Mouse (Mus musculus) T-cell, adult 2 months (primary cell): ENCODE data around the gene B4galt3.
"Not testable (repeated sequence)": the region's sequence is repeated elsewhere in the genome, so short reads cannot be mapped to it uniquely, and the experiment has no call there.

ENCODE experiments used
- DNase-seq: peaks from one replicate; pipeline ENCODE4 v3.0.0; 2022; ENCODE audit warnings: low spot score

B4galt3 gene

DNA sequence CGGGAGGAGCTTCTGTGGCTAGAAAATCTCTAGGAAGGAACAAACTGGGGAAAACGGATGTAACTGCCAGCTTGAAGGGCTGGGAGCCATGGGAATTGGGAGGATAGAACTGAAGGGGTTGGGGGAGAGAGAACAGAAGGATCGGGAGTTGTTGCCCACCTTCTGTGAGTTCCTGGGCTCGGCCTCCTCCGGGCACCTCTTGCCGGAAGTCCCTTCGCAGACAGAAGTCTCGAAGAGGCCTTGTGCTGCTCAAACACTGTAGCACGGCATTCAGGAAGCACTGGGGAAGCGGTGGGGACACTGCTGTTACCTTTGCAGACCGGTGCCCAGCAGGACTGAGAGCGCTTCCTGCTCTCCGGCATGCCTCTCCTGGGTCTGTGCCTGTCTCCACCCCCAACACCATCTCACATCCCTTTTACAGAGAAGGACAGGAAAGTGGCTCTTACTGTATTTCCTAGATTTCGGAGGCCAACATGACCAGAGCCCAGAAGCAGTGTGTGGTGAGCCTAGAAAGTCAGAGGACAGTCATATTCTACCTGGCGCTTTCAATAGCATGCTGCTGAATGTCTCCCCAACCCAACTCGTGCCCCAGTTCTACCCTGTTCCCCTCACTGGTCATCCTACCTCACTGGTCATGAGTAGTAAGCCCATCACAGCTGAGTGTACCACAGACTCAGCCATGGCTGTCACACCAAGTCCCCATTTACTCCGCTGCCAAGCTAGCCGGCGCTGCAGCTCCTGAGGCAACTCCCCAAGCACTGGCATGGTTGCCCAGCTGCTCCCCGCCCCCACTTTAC, 15.2 kb downstream of the B4galt3 start:
- DNase-seq, result no peak

DNA sequence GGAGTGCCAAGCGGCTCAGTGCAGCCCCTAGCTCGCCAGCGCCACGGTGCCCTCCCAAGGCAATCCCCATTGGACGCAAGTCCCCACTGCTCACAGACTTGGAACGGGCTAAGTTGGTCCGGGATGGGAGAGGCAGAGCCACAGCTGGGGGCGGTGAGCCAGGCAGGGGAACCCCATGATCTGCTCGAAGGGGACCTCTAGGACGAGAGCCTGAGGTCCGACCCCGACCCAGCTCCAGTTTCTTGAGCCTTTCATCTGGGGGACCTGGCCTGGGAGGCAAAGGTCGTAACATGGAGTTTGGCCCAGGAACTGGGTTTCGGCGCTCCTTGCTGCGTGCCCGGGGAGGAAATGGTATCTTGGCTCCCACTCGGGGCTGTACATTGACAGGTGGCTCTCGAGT, 16.4 kb downstream of the B4galt3 start:
- DNase-seq, result no peak

DNA sequence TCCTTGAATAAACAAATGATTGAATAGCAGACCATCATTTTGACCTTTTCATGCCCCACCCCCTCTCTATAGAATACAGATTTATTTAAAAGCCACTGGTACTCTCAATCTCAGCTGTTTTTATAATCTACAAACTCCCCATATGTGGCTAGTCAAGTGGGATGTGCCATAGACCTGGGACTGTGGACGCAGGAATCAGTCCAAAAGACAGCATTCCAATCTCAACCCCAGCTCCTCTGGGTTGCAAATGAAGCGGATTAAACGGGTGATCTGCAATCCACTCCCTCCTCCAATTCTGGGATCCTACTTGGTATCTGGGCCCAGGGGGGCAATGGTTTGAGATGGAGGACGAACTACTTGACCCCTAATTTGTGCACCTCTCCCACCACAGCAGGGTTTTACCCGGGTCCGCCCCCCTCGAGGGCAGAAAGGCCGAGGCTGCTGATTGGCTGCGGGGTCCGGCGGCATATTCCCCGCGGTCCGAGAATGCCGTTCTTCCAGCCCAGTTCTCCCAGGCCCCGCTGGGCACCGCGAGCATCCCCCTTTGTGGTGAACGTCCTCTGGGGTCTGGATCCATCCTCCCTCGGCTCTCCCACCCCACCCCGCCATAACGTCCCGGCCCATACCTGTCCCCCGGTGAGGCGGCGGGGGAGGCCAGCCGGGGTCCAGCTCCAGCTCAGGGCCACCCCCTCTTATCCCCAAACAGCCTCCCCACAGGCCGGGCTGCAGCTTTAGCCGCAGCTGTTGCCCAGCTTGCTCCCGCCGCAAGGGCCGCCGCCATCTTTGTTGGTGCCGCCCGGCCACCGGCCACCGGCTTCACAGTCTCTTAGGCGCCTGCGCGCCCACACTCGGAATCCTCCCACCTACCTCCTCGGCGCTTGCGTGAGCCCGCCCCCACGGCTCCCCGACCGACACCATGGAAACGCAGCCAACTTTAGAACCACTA, 17.3 kb downstream of the B4galt3 start, which contains the start of gene Usp21:
TSS of gene Usp21 (minus strand) at position 856 of the 946 bp plus-strand sequence.
- DNase-seq, result peak; percentile 93

DNA sequence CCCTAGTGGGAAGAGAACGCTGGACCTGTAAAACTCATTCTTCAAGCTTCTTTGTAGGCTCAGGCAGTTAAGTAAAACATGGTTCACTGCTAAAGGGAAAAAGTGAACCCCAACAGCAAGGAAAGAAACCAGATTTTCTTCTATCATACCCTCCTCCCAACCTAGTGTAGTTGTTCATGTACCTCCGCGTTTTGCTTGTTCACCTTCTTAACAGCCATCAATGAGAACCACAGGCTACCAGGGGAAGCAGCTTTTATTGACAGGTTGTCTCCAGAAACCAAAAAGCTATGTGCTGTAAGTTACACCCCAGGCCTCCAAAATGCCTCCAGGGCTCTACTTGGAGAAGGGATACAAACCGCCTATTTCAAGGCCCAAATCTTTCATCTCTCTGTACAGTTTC, 18.2 kb downstream of the B4galt3 start:
- DNase-seq, result no peak

DNA sequence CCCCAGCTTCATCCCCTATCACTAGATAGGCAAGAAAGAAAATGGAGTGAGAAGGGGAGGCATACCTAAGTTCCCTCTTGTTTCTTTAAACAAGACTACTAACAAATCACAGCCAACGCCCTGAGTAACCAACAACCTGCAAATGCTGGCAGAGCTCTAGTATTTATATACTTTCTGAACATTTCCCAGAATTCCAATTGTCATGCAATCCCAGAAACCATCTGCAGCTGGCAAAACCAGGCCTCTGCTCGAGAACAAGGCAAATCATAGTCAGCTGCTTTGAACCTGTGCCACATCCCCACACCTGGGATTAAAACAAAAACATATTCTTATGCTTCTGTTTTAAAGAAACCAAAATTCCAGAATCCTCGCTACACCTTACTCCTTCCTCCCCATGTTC, 23.2 kb downstream of the B4galt3 start:
- no peak for DNase-seq

DNA sequence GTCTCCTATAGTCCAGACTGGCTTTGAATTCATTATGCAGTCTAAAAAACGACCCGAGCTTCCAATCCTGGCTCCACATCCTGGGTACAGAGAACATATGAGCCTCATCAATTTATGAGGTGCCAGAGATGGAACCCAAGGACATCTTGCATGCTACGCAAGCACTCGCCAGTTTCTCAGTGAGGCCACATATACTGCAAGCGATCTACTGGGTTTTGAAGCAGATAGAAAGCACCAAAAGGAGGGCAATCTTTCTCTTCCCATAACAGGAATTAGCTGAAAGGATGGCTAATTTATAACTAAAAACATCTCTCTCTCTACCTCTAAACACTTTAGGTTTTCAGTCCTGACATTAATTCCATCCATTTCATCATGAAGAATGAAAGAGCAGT, 23.8 kb downstream of the B4galt3 start:
- no peak for DNase-seq

DNA sequence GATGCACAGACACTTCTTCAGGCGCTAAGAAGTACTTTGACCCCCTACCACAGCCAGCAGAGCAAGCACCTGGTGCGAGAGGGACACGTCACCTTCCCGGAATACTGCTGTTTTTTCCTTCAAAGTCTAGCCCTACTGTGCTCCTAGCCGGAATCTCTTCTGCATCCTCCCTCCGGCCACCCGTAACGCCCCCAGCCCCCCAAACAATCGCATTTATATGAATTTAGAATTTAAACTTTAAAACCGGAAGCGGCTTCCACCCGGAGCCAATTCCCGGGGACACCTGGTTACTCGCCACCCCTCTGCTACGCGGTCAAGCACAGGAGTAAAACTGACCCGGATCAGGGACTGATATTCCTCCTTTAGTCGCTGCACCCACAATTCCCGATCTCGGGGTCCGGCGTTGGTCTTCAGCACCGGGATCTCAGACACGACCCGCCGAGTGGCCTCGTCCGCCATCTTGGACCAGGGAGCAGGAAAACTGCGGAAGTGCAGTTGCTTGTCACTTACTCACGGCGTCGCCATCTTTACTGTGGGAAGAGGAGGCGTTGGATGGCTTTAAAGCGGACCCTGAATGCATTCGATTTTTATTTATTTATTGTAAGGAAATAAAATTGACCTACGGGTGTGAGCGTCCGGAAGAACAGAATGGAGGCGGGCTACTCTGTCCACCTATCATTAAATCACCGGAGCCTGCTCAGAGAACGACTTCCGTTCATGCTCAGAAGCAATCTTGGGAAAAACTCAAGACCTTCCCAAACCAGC, 24.4 kb downstream of the B4galt3 start, which contains the start of gene Ufc1:
TSS of gene Ufc1 (minus strand) at position 727 of the 765 bp plus-strand sequence.
- peak; percentile 82 for DNase-seq

DNA sequence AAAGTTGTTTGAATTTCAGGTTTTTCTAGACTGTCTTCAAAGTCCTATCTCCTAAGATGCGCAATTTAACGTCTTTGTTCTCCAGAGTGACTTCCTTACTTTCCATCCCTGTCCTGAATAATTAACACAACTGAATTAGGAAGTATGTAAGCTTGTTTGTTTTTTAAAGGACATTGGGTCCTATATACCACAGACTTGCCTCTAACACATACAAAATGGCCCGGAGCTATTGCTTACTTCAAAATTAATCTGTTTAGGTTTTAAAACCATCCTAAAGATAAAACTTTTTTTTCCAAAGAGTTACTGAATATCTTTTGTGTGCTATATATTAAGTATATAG, 24.9 kb downstream of the B4galt3 start:
- DNase-seq, result no peak

DNA sequence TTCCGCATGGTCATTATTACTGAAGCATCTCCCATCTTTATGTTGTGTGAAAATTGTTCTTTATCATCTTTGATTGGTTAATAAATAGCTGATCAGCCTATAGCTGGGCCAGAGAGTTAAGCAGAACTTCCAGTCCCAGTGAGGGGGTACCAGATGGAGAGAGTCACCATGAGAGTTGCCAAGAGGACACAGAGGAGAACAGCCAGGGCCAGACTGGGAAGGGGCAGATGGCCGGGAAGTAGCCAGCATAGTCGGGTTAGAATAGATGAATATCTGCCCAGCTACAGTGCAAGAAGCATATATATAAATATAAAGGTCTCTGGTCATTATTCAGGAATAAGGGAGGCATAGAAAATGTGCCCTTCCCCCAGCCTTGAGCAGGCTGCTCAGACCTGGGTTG, 28.1 kb downstream of the B4galt3 start:
- no peak for DNase-seq

DNA sequence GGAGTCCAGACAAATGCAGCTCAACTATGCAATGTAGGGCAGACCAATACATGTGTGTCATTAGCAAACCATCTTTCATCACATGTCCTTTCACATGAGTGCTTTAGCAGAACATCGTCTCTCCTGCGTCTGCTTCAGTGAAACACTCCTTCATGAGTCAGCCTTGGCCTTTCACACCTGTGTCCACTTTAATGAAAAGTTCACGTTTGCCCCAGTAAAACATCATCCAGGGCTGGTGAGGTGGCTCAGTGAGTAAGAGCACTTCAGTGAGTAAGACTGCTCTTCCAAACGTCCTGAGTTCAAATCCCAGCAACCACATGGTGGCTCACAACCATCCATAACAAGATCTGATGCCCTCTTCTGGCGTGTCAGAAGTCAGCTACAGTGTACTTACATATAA, 36.0 kb downstream of the B4galt3 start:
- not testable (repeated sequence) for DNase-seq

DNA sequence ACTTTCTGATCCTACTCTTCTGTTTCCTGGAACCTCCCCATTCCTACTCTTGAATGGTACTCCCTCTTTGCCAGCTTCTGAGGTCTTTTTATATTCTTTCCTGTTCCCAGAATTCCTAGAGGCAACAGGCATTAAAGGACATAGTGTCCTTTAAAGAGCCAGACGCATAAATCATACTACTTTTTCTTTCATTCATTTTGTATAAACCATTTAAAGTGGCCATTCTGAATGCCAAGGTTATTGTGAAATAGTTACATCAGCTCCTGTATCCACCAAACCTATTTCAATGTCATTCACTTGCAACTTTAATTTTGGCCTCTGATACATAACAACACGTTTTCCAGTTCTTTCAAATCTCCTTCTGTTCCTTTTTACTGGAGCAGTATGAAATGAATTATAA, 39.2 kb downstream of the B4galt3 start:
- no peak for DNase-seq

DNA sequence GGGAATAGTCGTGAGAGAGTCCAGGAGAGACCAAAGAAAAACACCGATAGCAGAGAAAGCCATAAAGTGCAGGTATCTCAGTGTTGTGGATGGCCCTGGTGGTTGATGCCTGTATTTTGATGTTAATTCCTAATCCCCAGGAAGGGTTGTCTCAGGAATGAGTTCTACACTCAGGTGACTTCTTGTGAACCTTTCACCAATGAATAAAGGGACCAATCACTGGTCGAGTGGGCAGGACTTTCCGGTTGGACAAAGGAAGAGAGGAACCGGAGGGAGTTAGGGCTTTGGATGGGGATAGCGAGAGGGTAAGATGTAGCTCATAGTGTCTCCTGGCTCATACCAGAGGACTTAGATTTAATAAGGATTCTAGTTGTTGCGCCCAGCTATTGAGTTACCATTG, 49.6 kb downstream of the B4galt3 start:
- DNase-seq, result no peak

DNA sequence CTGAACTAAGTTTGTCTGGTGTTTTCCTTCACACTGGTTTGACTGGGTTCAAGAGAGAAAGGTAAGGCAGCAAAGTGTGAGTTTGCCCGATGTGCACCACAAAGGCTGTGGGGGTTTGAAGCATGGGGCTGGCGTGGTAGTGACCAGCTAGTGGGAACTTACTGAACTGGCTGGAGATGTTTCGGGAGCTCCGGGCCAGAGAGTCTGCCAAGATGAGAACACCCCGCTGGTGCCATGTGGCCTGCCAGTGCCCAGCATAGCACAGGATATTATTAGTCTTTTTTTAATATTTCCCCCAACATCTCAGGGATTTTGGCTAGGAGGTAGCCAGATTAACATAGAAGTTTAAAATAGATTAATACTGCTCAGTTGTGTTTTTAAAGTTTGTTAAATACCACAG, 50.0 kb downstream of the B4galt3 start:
- DNase-seq, result no peak

DNA sequence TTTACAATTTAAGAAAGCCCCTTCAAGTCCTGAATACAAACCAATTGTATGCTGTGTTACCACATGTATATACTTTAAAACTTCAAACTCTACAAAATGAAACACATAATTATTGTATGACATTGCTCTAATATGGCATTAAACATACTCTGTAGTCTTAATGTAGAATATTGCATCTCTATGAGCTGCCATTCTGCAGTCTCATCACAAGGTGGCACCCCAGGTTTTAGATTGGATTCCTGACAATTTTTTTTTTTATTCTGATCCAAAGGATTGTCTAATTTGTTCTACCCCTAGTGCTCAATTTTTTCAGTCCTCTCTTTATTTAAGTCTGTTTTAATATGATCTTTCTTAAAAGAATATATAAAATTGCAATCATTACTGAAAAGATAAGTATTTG, 51.3 kb downstream of the B4galt3 start:
- peak; percentile 46 for DNase-seq

DNA sequence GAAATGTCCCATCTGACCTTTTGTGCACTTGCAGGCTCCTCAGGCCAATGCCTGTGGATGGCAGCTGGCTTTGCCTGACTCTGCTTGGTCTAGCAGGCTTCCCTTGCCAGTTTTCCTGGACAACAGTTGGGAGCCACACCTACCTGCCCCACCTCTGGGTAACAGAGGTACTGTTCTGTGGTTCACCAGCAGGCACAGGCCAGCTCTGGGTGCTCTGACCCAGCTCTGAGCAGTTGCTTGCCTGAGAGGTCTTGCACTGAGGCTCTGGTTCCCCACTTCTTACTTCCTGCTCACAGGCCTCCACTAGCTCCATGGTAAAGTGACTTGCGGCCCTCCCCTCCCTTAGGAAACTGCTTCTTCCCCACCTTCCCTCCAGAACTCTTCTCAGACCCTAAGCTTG, 51.9 kb downstream of the B4galt3 start:
- DNase-seq, result no peak

DNA sequence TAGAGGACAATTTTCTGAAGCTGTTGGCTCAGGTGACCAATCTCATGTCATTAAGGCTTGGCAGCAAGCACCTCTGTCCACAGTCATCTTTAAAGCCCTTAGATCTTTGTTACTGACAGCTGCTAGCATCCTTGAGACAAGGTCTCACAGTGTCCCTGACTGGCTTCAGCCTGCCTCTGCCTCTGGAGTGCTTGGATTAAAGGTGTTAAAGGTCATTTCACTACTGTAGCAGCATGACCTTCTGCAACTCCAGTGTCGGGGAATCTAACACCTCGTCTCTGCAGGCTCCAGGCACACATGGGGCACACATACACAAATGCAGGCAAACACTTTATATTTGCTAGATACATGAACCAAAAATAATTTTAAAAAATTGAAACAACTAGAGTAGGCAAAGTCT, 55.4 kb downstream of the B4galt3 start:
- DNase-seq, result no peak
